Mouse (Mus musculus) heart, embryonic 11.5 days (tissue): ENCODE measurements around the gene Abhd8. TPM values are rescaled to one million over a fixed set of nuclear protein-coding genes. Genes with fewer than 3 reads are reported as not detected.
"Not testable (repeated sequence)": the region's sequence is repeated elsewhere in the genome, so short reads cannot be mapped to it uniquely, and the experiment has no call there.

Source experiments
- ATAC-seq: fragments of 200-750 bp; cut with Nextera tagmentation; replicated peaks from 2 replicates; pipeline ENCODE4 v1.8.0; 2017; ENCODE audit warnings: moderate library complexity; ENCODE audit not compliant: insufficient number of reproducible peaks, low FRiP score, low TSS enrichment
- H3K27ac ChIP-seq: fragments of 300-500 bp; sonication (generic); 2 replicates; pipeline ENCODE4 v1.5.1; 2014; ENCODE audit warnings: mild to moderate bottlenecking, low read depth, low read length
- H3K27me3 ChIP-seq: fragments of 300-500 bp; sonication (generic); 2 replicates; pipeline ENCODE4 v1.6.1; 2014; ENCODE audit warnings: mild to moderate bottlenecking, low read length, mixed read lengths; ENCODE audit not compliant: control insufficient read depth, insufficient read depth
- H3K36me3 ChIP-seq: fragments of 300-500 bp; sonication (generic); 2 replicates; pipeline ENCODE4 v1.6.1; 2014; ENCODE audit warnings: mild to moderate bottlenecking, low read length, moderate library complexity, mixed read lengths; ENCODE audit not compliant: control insufficient read depth, insufficient read depth
- H3K4me1 ChIP-seq: fragments of 300-500 bp; sonication (generic); 2 replicates; pipeline ENCODE4 v1.6.1; 2014; ENCODE audit warnings: low read length; ENCODE audit not compliant: control insufficient read depth, insufficient read depth
- H3K4me2 ChIP-seq: fragments of 300-500 bp; sonication (generic); 2 replicates; pipeline ENCODE4 v1.6.1; 2014; ENCODE audit warnings: mild to moderate bottlenecking, moderate library complexity
- H3K4me3 ChIP-seq: fragments of 300-500 bp; sonication (generic); 2 replicates; pipeline ENCODE4 v1.5.1; 2014; ENCODE audit warnings: low read depth, low read length
- H3K9ac ChIP-seq: fragments of 300-500 bp; sonication (generic); 2 replicates; pipeline ENCODE4 v1.6.1; 2014; ENCODE audit warnings: mild to moderate bottlenecking, low read depth, low read length, moderate library complexity
- H3K9me3 ChIP-seq: fragments of 300-500 bp; sonication (generic); replicated peaks from 2 replicates; pipeline ENCODE4 v1.6.1; 2016; ENCODE audit warnings: low read length; ENCODE audit not compliant: control insufficient read depth
- WGBS: fragments of 180-500 bp; shearing (Covaris S2); extraction: QIAGEN DNeasy Blood & Tissue Kit; methylation state at CpG from one replicate; pipeline ENCODE4 v1.1.7; 2014; ENCODE audit not compliant: insufficient replicate concordance; 5-methylcytosine and 5-hydroxymethylcytosine counted together
- polyA plus RNA-seq: library from polyadenylated mRNA; unstranded; fragments of >200 nt; fragmentation: Nextera tagmentation; extraction: Ambion mirVana; gene quantifications from 2 replicates; pipeline ENCODE4 v1.2.1, GENCODE M21; 2014

The Abhd8 gene
- polyA plus RNA-seq, 1 experiment from 2014 or later: 17.0 TPM

DNA sequence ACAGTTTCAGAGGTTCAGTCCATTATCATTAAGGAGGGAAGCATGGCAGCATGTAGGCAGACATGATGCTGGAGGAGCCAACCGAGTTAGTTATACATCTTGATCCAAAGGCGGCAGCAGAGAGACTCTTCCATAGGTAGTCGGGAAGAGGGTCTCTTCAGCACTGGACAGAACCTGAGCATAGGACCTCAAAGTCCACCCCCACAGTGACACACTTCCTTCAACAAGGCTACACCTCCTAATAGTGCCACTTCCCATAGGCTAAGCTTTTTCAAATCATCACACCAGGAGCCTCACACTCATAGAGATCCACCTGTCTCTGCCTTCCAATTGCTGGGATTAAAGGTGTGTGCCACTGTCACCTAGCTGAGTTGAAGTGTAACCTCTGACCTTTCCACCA, 26.4 kb downstream of the Abhd8 start:
- H3K9me3 ChIP-seq: no peaks in the 10 kb centered on the region
- no peak for ATAC-seq
- no peaks in the 10 kb centered on the region for H3K4me1 ChIP-seq
- H3K27ac ChIP-seq: no peak overlapping the region
- no peak overlapping the region for H3K4me2 ChIP-seq
- no peak overlapping the region for H3K9ac ChIP-seq
- H3K36me3 ChIP-seq: no peaks in the 10 kb centered on the region
- H3K27me3 ChIP-seq: peaks cover 2% of the 10 kb centered on the region
- no peak overlapping the region for H3K4me3 ChIP-seq
- 47% methylated on average over 3 of the region's 3 CpGs for WGBS

DNA sequence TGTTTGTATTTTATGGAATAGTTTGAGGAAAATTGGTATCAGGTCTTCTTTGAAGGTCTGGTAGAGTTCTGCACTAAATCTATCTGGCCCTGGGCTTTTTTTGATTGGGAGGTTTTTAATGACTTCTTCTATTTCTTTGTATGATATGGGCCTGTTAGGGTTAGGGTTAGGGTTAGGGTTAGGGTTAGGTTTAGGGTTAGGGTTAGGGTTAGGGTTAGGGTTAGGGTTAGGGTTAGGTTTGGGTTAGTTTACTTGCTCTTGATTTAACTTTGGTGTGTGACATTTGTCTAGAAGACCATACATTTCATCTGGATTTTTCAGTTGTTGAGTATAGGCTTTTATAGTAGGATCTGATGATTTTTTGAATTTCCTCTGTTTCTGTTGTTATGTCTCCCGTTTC, 30.5 kb downstream of the Abhd8 start:
- H3K27ac ChIP-seq, H3K4me1 ChIP-seq, H3K36me3 ChIP-seq, H3K4me3 ChIP-seq, H3K9ac ChIP-seq, H3K4me2 ChIP-seq, H3K27me3 ChIP-seq, H3K9me3 ChIP-seq, ATAC-seq: not testable (repeated sequence)
- 70% methylated on average over 1 of the region's 1 CpGs for WGBS

DNA sequence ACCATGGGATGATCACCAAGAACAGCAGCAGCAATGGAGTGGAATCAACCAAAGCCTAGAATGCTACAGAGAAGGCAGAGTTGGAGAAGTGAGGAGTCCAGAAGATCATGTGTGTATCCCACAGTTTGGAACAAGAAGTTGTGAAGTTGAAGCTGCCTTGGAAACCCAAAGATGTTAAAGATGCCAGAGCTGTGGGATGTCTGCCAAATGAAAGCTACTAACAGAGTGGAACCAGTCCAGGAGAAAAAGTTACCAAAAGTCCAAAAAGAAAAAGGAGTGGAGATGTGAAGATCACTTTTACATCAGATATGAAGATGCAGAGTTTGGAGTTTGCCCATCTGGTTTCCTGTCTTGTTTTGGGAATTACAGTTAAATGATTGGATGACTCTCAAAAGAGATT, 41.3 kb downstream of the Abhd8 start:
- H3K27me3 ChIP-seq: no peaks in the 10 kb centered on the region
- no peaks in the 10 kb centered on the region for H3K36me3 ChIP-seq
- H3K9ac ChIP-seq: no peak overlapping the region
- no peak overlapping the region for H3K4me2 ChIP-seq
- no peaks in the 10 kb centered on the region for H3K4me1 ChIP-seq
- no peak overlapping the region for H3K4me3 ChIP-seq
- H3K27ac ChIP-seq: no peak overlapping the region
- no peaks in the 10 kb centered on the region for H3K9me3 ChIP-seq
- no peak for ATAC-seq

DNA sequence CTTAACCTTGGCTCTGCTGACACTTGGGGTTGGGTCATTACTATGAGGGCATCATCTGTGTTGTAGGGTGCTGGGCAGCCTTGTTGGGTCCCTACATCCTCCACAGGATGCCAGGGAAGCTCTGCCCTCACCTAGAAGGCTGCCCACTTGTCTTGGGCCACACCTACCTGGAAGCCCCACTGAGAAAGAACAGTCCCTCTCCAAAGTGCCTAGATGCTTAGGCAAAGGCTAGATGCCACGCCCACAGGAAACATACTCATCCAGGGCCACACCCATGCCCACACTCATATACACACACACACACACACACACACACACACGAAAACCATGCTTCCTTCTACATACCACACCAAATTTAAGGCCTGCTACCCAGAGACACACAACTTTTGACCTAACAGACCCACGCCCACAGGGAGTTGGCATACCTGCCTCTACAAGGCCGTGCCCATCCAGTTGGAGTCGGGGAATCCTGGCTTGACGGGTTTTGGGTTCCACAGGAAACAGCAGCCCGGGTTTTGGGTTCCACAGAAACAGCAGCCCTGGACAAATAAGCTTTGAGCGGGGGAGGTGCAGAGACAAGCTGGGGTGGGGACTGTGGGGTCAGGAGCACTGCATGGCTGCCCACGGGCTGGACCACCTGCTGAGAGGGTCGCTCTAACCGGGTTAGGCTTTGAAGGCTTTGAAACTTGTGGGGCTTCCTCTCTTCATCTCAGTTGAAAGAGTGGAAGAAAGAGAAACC, 51.8 kb downstream of the Abhd8 start:
- H3K4me1 ChIP-seq: peaks cover 2% of the 10 kb centered on the region
- no peak overlapping the region for H3K4me3 ChIP-seq
- peaks cover 11% of the 10 kb centered on the region for H3K36me3 ChIP-seq
- no peaks in the 10 kb centered on the region for H3K27me3 ChIP-seq
- no peak overlapping the region for H3K27ac ChIP-seq
- ATAC-seq: no peak
- 48% methylated on average over 11 of the region's 11 CpGs for WGBS
- H3K9ac ChIP-seq: no peak overlapping the region
- H3K9me3 ChIP-seq: no peaks in the 10 kb centered on the region
- H3K4me2 ChIP-seq: no peak overlapping the region

DNA sequence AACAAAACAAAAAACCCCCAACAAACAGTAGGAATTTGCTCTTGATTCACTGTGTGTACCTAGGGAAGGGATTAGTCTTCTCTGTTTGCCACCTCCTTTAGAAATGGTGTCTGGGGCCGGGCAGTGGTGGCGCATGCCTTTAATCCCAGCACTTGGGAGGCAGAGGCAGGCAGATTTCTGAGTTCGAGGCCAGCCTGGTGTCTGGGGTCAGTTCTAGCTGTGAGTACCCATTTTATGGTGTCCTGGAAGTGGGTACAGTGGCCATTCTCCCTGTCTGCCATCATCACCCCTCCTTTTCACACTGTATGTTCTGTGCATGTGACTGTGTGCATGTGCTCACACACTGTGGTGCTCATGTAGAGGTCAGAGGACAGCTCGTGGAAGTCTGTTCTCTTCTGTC, 55.2 kb downstream of the Abhd8 start:
- Histone ChIP-seq H3K4me3 (no peak overlapping the region), H3K9ac (no peak overlapping the region), H3K27ac (no peak overlapping the region), H3K4me2 (no peak overlapping the region), H3K4me1 (peaks cover 7% of the 10 kb centered on the region), H3K27me3 (no peaks in the 10 kb centered on the region), H3K36me3 (peaks cover 11% of the 10 kb centered on the region), H3K9me3 (no peaks in the 10 kb centered on the region)
- WGBS: 92% methylated on average over 4 of the region's 4 CpGs
- ATAC-seq: no peak

DNA sequence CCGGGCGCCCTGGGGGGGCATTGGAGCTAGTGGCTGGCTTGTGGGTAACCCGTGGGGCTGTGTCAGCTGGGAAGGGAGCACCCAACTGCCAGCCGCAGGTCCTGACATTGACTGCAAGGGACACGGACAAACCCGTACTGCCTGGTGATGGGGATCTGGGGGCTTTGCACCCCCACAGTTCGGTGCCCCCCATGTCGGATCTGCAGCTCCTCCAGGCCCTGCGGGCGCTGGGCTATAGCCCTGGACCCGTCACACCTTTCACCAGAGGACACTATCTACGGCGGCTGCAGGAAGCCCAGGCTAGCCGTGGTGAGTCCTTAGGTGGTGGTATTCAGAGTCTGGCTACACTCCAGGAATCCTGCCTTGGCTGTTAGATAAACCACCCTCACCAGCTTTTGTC, 56.0 kb downstream of the Abhd8 start:
- H3K4me2 ChIP-seq: no peak overlapping the region
- no peak for ATAC-seq
- H3K9ac ChIP-seq: 0 out of 2 replicates have a peak overlapping the region, but pooled peaks have one; percentile 22
- peaks cover 11% of the 10 kb centered on the region for H3K36me3 ChIP-seq
- no peaks in the 10 kb centered on the region for H3K9me3 ChIP-seq
- H3K27ac ChIP-seq: no peak overlapping the region
- 92% methylated on average over 14 of the region's 14 CpGs for WGBS
- H3K4me1 ChIP-seq: peaks cover 7% of the 10 kb centered on the region
- no peaks in the 10 kb centered on the region for H3K27me3 ChIP-seq
- peak overlapping the region; percentile 82; the same call in 1 of the 2 replicates for H3K4me3 ChIP-seq

Other genes starting within 250 kb of the Abhd8 start
- gene Myo9b, start 190.9 kb downstream of the Abhd8 start, polyA plus RNA-seq: 15.1 and 23.3 TPM in 2 replicates
- 113 and 116 TPM in 2 replicates for gene Haus8, start 190.7 kb downstream of the Abhd8 start, polyA plus RNA-seq
- 73.3 and 80.7 TPM in 2 replicates for gene Use1, start 96.8 kb downstream of the Abhd8 start, polyA plus RNA-seq
- gene Ocel1, start 92.4 kb downstream of the Abhd8 start, polyA plus RNA-seq: 2.7 and 2.9 TPM in 2 replicates
- 45.7 and 47.2 TPM in 2 replicates for gene Nr2f6, start 81.7 kb downstream of the Abhd8 start, polyA plus RNA-seq
- 3.0 and 4.3 TPM in 2 replicates for gene Ushbp1, start 67.9 kb downstream of the Abhd8 start, polyA plus RNA-seq
- gene Babam1, start 66.8 kb downstream of the Abhd8 start, polyA plus RNA-seq: 89.6 and 92.1 TPM in 2 replicates
- gene Ankle1, start 57.6 kb downstream of the Abhd8 start, polyA plus RNA-seq: 21.2 and 23.0 TPM in 2 replicates
- gene Mrpl34, start 1.3 kb upstream of the Abhd8 start, polyA plus RNA-seq: 163 and 169 TPM in 2 replicates
- 95.9 and 102 TPM in 2 replicates for gene Dda1, start 5.5 kb upstream of the Abhd8 start, polyA plus RNA-seq
- 0.90 and 1.4 TPM in 2 replicates for gene Ano8, start 22.3 kb upstream of the Abhd8 start, polyA plus RNA-seq
- gene Gtpbp3, start 24.4 kb upstream of the Abhd8 start, polyA plus RNA-seq: 4.8 and 5.3 TPM in 2 replicates
- 148 and 170 TPM in 2 replicates for gene Plvap, start 48.1 kb upstream of the Abhd8 start, polyA plus RNA-seq
- gene Ccdc194, start 62.1 kb upstream of the Abhd8 start, polyA plus RNA-seq: 0.55 and 1.3 TPM in 2 replicates
- 4.2 and 17.4 TPM in 2 replicates for gene Bst2, start 73.8 kb upstream of the Abhd8 start, polyA plus RNA-seq
- gene Mvb12a, start 79.3 kb upstream of the Abhd8 start, polyA plus RNA-seq: 59.7 and 63.3 TPM in 2 replicates
- gene Tmem221, start 95.2 kb upstream of the Abhd8 start, polyA plus RNA-seq: 0.21 and 0.35 TPM in 2 replicates
- not detected in 2 replicates for gene Nxnl1, start 102.9 kb upstream of the Abhd8 start, polyA plus RNA-seq
- gene Slc27a1, start 105.2 kb upstream of the Abhd8 start, polyA plus RNA-seq: 9.2 and 10.8 TPM in 2 replicates
- 184 and 194 TPM in 2 replicates for gene Pgls, start 128.5 kb upstream of the Abhd8 start, polyA plus RNA-seq
- 1.9 and 2.0 TPM in 2 replicates for gene Fam129c, start 134.0 kb upstream of the Abhd8 start, polyA plus RNA-seq
- gene Colgalt1, start 147.3 kb upstream of the Abhd8 start, polyA plus RNA-seq: 47.8 and 55.6 TPM in 2 replicates
- 0.63 and 0.65 TPM in 2 replicates for gene Unc13a, start 208.1 kb upstream of the Abhd8 start, polyA plus RNA-seq
- gene Jak3, start 212.6 kb upstream of the Abhd8 start, polyA plus RNA-seq: 4.9 and 5.3 TPM in 2 replicates
- gene Insl3, start 225.6 kb upstream of the Abhd8 start, polyA plus RNA-seq: 0.61 and 0.89 TPM in 2 replicates
- gene B3gnt3, start 238.1 kb upstream of the Abhd8 start, polyA plus RNA-seq: 1.4 and 1.8 TPM in 2 replicates